Mouse (Mus musculus): ENCODE measurements at regions not wholly inside any gene's neighbourhood (a gene's known extent, or its start where the extent isn't known, plus 50 kb on each side); places are given as distances from the start of the nearest gene placed in this dataset.
A peak's percentile ranks its signal among the peaks of the same experiment; 100 is the strongest.

DNA sequence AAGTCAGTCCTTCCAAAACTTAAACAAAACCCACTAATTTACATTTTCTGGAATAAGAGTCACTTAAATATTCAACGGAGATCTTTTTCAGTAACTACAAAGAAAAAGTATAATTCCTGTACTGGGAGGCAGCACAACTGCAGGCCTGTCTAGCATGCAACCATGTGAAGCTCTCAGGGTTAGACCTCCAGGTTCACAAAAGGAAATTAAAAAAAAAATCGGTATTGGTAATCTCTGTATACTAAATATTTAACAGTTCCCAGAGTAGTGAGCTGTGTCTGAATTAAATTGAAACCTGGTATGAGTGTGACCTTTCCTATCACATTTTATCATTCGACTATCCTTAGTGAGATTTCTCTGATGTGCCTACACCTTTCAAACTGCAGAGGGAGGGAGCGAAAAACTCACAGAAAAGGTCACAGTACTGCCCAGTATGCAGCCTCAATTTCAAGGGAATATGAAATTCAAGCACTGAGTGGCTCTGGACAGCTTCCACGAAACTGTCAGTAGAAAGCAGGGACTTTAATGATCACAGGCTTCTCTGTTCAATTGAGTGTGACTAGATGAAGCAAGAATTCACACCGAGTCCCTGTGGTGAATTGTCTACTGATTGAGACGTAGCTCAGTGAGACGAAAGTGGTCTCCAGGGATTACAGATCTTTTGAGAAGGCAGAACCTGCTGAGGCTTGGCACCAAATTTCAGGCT, 197.9 kb upstream of the Spock3 start:
- no peaks in the 10 kb centered on the region for H3K4me1 ChIP-seq (ENCODE audit: control insufficient read depth, insufficient read depth, low read length)
- no peaks in the 10 kb centered on the region for H3K27me3 ChIP-seq (replicated peaks; ENCODE audit: control insufficient read depth, insufficient read depth, low read length)
- no peak overlapping the region for H3K27ac ChIP-seq (ENCODE audit: insufficient read depth, low read depth, low read length)
- no peak overlapping the region for H3K4me3 ChIP-seq (ENCODE audit: insufficient read depth, low read depth, low read length)
- DNase-seq = no peak
- H3K36me3 ChIP-seq (ENCODE audit: control insufficient read depth, insufficient read depth, low read length) = no peaks in the 10 kb centered on the region
- 42% methylated on average over 8 of the region's 8 CpGs for WGBS
- TF ChIP-seq CTCF (conservative IDR thresholded peaks at IDR 0.05; ENCODE audit: insufficient read depth, insufficient read length, low read depth, low read length) (no peak), POLR2A (IDR thresholded peaks at IDR 0.05; ENCODE audit: low read depth, low read length) (no peak)

DNA sequence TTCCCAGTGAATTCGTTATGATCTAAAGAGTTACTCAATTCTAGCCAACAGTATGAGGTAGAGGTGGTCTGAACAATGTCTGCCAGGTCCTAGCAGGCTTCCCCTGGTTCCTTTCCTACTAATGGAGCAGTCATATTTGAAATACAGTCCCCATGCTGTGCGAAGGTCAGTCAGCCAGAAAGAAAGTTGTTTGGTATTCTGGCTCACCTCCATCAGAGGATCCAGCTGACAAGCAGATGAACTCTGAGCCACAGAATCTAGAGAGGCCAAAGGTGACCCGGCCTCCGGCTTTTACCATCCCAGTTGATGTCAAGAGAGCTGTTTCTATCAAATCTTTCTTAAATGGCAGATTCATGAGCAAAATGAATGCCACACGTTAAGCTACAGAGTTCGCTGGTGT, 177.0 kb upstream of the Spock3 start:
- DNase-seq = peak; percentile 15
- TF ChIP-seq CTCF (conservative IDR thresholded peaks at IDR 0.05; ENCODE audit: insufficient read depth, insufficient read length, low read depth, low read length) (no peak), POLR2A (IDR thresholded peaks at IDR 0.05; ENCODE audit: low read depth, low read length) (no peak)
- no peaks in the 10 kb centered on the region for H3K36me3 ChIP-seq (ENCODE audit: control insufficient read depth, insufficient read depth, low read length)
- H3K27me3 ChIP-seq (replicated peaks; ENCODE audit: control insufficient read depth, insufficient read depth, low read length) = no peaks in the 10 kb centered on the region
- H3K27ac ChIP-seq (ENCODE audit: insufficient read depth, low read depth, low read length) = no peak overlapping the region
- WGBS = 59% methylated on average over 6 of the region's 6 CpGs
- H3K4me3 ChIP-seq (ENCODE audit: insufficient read depth, low read depth, low read length) = no peak overlapping the region
- H3K4me1 ChIP-seq (ENCODE audit: control insufficient read depth, insufficient read depth, low read length) = no peaks in the 10 kb centered on the region

DNA sequence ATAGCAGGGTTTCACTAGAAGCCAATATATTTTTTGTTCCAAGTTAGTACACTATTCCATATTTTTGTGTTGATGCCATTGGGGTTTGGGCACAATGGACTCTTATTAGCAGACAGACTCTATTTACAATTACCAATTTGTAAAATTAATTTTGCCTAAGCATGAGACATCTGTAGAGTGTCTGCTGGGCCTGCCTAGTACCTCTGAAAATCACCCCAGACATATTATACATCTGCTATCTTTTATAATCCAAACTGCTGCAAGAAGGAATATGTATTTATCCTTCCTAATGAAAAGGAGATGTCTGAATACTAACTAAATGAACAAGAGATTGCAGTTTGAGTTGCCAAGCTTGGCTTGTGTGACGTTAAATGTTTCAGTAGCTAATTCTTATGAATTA, 146.3 kb upstream of the Spock3 start:
- H3K27ac ChIP-seq (ENCODE audit: insufficient read depth, low read depth, low read length) = no peak overlapping the region
- H3K36me3 ChIP-seq (ENCODE audit: control insufficient read depth, insufficient read depth, low read length) = no peaks in the 10 kb centered on the region
- no peak for DNase-seq
- H3K27me3 ChIP-seq (replicated peaks; ENCODE audit: control insufficient read depth, insufficient read depth, low read length) = no peaks in the 10 kb centered on the region
- WGBS = 87% methylated on average over 1 of the region's 1 CpGs
- no peaks in the 10 kb centered on the region for H3K4me1 ChIP-seq (ENCODE audit: control insufficient read depth, insufficient read depth, low read length)
- TF ChIP-seq POLR2A (IDR thresholded peaks at IDR 0.05; ENCODE audit: low read depth, low read length) = no peak
- no peak for TF ChIP-seq CTCF (conservative IDR thresholded peaks at IDR 0.05; ENCODE audit: insufficient read depth, insufficient read length, low read depth, low read length)
- no peak overlapping the region for H3K4me3 ChIP-seq (ENCODE audit: insufficient read depth, low read depth, low read length)

Measured in kidney, adult 2 months (tissue).